In the genomic region with DNA sequence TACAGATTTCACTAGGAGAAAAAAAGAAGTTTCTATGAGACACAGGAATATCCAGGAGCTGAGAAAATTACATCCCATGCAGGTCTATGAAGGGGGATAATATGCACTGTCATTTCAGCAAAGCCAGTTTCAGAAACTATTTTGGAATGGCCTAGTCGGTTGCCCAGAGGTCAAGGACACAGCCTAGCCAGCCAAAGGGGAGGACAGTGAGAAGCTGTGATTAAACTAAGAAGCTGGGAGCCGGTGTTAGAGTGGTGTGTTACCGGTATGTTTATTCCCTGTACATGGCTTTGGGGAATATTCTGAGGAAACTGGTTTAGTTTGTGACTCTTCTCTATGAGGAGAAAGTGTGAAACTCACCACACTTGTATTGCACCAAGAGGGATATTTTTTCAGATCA, we compare ENCODE assay signal across 32 mouse cellular contexts.
"Had no signal": no experiment of that assay in that cellular context is flagged by ENCODE, and none has a peak within 500 bp of the region (broad histone marks: within the 10 kb centered on the region; RNA-seq: fewer than 3 reads in every experiment).

No protein-coding gene starts in this region.

- H3K4me1 ChIP-seq: limb, embryonic 13.5 days; limb, embryonic 15.5 days; lung, embryonic 15.5 days; midbrain, embryonic 10.5 days; midbrain, embryonic 12.5 days; midbrain, embryonic 13.5 days; midbrain, embryonic 15.5 days; neural tube, embryonic 12.5 days; neural tube, embryonic 13.5 days had no signal

- ATAC-seq: liver, postnatal 0 days; lung, postnatal 0 days; midbrain, embryonic 13.5 days; midbrain, embryonic 15.5 days; midbrain, embryonic 16.5 days had no signal

- H3K4me2 ChIP-seq: limb, embryonic 12.5 days; limb, embryonic 13.5 days; limb, embryonic 15.5 days; liver, embryonic 11.5 days; liver, embryonic 13.5 days; liver, embryonic 15.5 days; lung, embryonic 14.5 days; lung, embryonic 15.5 days; midbrain, embryonic 11.5 days; midbrain, embryonic 12.5 days; midbrain, embryonic 13.5 days; midbrain, embryonic 15.5 days; neural tube, embryonic 12.5 days; neural tube, embryonic 13.5 days had no signal

- H3K9me3 ChIP-seq: limb, embryonic 10.5 days; limb, embryonic 12.5 days; limb, embryonic 13.5 days; limb, embryonic 15.5 days; liver, embryonic 13.5 days; liver, embryonic 15.5 days; lung, embryonic 15.5 days; megakaryocyte, embryonic 14.5 days; midbrain, embryonic 10.5 days; midbrain, embryonic 12.5 days; midbrain, embryonic 13.5 days; midbrain, embryonic 15.5 days; neural tube, embryonic 12.5 days; neural tube, embryonic 13.5 days had no signal

- DNase-seq: left cerebral cortex, postnatal 4 days; liver; liver, embryonic 13.5 days; liver, postnatal 0 days; lung, adult 18-20 months; lung, adult 2 months; lung, embryonic 14.5 days; lung, postnatal 10 days; lung, postnatal 14 days; lung, postnatal 36 days; lung, postnatal 4 days; midbrain, embryonic 14.5 days had no signal

- H3K36me3 ChIP-seq: limb, embryonic 10.5 days; limb, embryonic 12.5 days; limb, embryonic 13.5 days; limb, embryonic 15.5 days; liver, embryonic 13.5 days; liver, embryonic 15.5 days; lung, embryonic 15.5 days; midbrain, embryonic 10.5 days; midbrain, embryonic 13.5 days; midbrain, embryonic 15.5 days; neural tube, embryonic 12.5 days; neural tube, embryonic 13.5 days had no signal

- H3K27me3 ChIP-seq: limb, embryonic 12.5 days; limb, embryonic 13.5 days; limb, embryonic 15.5 days; liver, embryonic 13.5 days; liver, embryonic 15.5 days; lung, embryonic 15.5 days; megakaryocyte, embryonic 14.5 days; midbrain, embryonic 12.5 days; midbrain, embryonic 13.5 days; midbrain, embryonic 15.5 days; neural tube, embryonic 12.5 days; neural tube, embryonic 13.5 days had no signal

- H3K4me3 ChIP-seq: limb, embryonic 10.5 days; limb, embryonic 12.5 days; limb, embryonic 13.5 days; limb, embryonic 15.5 days; liver, embryonic 13.5 days; liver, embryonic 15.5 days; lung, embryonic 15.5 days; megakaryocyte, embryonic 14.5 days; midbrain, embryonic 10.5 days; midbrain, embryonic 12.5 days; midbrain, embryonic 13.5 days; midbrain, embryonic 15.5 days; myocyte; neural tube, embryonic 12.5 days; neural tube, embryonic 13.5 days had no signal

- H3K9ac ChIP-seq: limb, embryonic 12.5 days; limb, embryonic 13.5 days; limb, embryonic 15.5 days; liver, embryonic 13.5 days; liver, embryonic 14.5 days; liver, embryonic 15.5 days; liver, postnatal 0 days; lung, embryonic 14.5 days; lung, embryonic 15.5 days; midbrain, embryonic 12.5 days; midbrain, embryonic 13.5 days; midbrain, embryonic 15.5 days; neural tube, embryonic 12.5 days; neural tube, embryonic 13.5 days had no signal

- H3K27ac ChIP-seq: limb, embryonic 10.5 days; limb, embryonic 12.5 days; limb, embryonic 13.5 days; limb, embryonic 15.5 days; liver, embryonic 13.5 days; liver, embryonic 14.5 days; liver, embryonic 15.5 days; lung, embryonic 15.5 days; macrophage; midbrain, embryonic 10.5 days; midbrain, embryonic 12.5 days; midbrain, embryonic 13.5 days; midbrain, embryonic 15.5 days; neural tube, embryonic 12.5 days; neural tube, embryonic 13.5 days had no signal
